Mouse (Mus musculus) MEL-GATA-1-ER (cell line): ENCODE data around the gene Phb.

Experiments used
- DNase-seq: peaks from one replicate; pipeline ENCODE4 v3.0.0-alpha.2; 2012; ENCODE audit warnings: low read depth; ENCODE audit errors: extremely low read depth

The Phb gene

DNA sequence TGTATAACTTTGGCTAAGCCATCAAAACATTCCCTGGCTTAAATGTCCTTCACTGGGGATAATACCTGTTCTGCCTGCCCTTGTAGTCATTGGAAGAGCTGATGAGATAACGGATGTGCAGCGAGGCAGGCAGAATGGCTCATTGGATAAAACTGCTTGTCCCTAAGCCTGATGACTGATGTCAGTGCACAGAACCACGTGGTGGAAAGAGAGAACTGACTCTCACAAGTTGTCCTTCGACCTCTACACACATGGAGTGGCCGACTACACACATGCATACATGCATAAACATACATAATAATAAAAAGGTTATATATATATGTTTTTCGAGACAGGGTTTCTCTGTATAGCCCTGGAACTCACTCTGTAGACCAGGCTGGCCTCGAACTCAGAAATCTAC, 43.7 kb downstream of the Phb start:
- DNase-seq = no peak

GRCm38 (mm10) chr11:95712085-95712562, 45.4 kb downstream of the Phb start:
- DNase-seq = no peak

GRCm38 (mm10) chr11:95712563-95713224, 45.9 kb downstream of the Phb start, which contains the start of gene Zfp652:
Gene Zfp652, plus strand, starts transcription at chr11:95712673.
- DNase-seq = peak; percentile 77

DNA sequence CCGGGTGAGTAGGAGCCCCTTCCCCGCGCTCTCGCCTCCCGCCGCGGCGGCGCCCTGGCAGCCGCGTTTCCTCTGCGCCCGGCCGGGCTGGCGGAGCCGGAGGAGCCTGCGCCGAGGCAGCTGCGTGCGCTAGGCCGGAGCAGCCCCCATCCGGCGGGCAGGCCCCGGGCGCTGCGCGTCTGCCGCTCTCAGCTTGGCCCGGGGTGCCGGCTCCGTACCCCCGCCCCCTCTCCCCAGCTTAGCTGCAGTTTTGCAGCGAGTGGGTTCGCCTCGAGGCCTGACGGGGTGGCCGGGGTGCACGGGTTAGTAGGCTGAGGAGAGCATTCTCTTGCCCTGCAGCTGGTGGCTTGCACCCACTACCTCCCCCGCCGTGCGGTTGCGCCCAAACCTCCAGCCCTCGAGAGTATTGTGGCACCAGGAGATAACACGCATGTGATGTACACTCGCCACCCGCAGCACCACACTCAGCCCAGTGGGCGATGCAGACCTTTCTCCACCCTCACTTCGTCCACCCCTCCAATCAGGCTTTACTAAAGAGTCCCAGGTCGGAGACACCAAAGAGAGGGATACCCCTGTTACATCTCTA, 46.6 kb downstream of the Phb start:
- DNase-seq = no peak

DNA sequence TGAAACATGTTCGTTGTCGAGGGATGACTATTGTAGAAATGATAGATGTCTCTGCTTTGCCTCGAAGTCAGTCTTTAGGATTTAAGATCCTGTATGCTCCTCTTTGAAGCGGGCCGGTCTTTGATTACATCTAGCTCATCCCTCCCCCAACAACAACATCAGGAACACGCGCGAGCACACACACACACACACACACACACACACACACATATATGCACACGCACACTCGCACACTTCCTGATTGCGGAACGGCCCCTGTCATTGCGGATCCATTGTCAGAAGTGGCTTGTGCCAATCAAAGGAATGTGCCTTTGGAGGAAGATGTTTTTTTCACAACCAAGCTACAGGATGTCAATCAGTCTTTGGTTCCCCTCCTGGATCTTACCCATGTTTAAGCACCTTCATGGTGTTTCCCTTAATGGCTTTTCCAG, 47.1 kb downstream of the Phb start:
- peak; percentile 39 for DNase-seq

- DNase-seq = no peak
These were observed 47.7 kb downstream of the Phb start for GRCm38 (mm10) chr11:95714411-95714810.

DNA sequence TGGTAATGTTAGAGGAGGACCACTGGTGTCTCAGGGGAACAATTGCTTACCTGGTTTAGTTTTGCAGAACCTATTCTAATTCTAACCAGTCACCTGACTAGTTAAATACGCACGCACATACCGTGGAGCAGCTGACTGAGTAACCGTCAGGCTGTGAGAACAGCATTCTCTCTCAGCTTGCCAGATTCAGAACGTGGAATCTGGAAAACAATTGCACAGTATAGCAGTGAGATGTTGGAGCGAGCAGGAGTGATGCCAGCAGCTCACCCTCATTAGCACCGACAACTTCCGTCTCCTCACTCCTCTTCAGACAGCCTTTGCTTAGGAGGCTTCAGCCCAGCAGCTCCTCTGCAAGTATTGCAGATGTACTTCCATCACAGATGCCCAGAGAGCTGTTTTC, 49.4 kb downstream of the Phb start:
- DNase-seq = no peak

DNA sequence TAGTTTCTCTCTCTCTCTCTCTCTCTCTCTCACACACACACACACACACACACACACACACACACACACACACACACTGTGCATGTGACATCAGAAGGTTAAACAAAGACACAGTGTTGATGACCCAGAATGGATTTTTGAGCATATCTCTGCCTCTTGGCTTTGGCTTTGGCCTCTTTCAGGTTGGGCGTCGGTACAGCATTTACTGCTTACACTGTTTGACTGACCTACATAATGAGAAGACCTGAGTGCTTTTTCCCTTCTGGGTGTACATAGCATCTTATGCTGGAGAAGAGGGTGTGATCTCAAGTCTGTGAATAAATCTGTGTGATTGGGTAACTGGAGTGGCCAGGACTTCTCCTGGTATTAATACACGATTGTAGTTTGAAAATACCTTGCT, 52.6 kb downstream of the Phb start:
- no peak for DNase-seq

DNA sequence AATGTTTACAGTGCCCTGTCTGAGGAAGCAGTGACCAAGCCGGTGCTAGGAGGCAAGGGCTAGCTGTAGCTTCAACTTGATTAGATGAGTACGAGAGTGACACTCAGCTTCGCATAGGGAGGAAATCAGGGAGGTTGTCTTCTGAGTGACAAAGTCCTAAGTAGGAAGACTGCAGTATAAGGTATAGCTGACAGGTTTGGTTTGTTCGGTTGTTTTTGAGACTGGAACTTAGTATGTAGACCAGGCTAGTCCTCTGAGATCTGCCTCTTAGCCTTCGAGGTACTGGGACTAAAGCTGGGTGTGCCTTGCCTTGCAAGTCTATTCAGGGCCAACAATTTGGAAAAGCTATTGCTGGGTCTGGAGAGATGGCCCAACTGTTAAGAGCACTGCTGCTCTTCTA, 56.5 kb downstream of the Phb start, which contains the start of gene B130006D01Rik:
TSS of gene B130006D01Rik (plus strand) at position 301 of the 400 bp plus-strand sequence.
- DNase-seq = no peak

DNA sequence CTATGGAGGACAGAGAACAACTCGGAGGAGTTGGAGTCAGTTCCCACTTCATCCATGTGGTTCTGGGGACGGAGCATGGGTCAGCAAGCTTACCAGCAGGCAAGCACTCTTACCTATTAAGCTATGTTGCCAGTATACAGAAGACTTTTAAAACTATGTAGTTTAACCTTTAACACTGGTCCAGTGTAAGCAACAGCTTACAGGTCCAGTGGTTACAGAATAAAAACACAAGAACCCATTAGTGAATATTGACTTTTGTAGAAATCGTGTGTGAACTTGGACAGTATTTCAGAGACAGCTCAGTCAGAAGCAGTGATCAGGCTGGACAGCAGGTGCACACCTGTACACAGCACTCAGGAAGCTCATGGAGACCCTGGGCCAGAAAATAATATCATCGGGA, 57.7 kb downstream of the Phb start:
- no peak for DNase-seq

GRCm38 (mm10) chr11:95726156-95726555, 59.4 kb downstream of the Phb start:
- no peak for DNase-seq

- no peak for DNase-seq
These were observed 61.2 kb downstream of the Phb start for GRCm38 (mm10) chr11:95727947-95728346.

- DNase-seq = no peak
These were observed 62.5 kb downstream of the Phb start for GRCm38 (mm10) chr11:95728916-95729907.
